30 mouse cellular contexts compared by ENCODE assay signal in genomic region chr12:58956624-58957023, GRCm38 (mm10). TPM values are rescaled to one million over a fixed set of nuclear protein-coding genes. Genes with fewer than 3 reads are reported as not detected.
DNase-seq lines count a peak whose midpoint lies in the region; ATAC-seq and TF ChIP-seq lines count a peak whose summit lies in the region.
"Had no signal": no experiment of that assay in that cellular context is flagged by ENCODE, and none has a peak within 500 bp of the region (broad histone marks: within the 10 kb centered on the region; RNA-seq: fewer than 3 reads in every experiment).

No protein-coding gene starts in this region.

- no peak overlapping the region for H3K4me2 ChIP-seq in hindbrain, embryonic 11.5 days (replicated peaks; ENCODE audit: low read depth, low read length)
- H3K4me2 ChIP-seq in lung, embryonic 14.5 days = no peak overlapping the region
- no peak overlapping the region for H3K4me2 ChIP-seq in neural tube, embryonic 14.5 days (ENCODE audit: low read depth, low read length)
- H3K4me2 ChIP-seq: heart, embryonic 11.5 days; hindbrain, embryonic 12.5 days; midbrain, embryonic 11.5 days; neural tube, embryonic 12.5 days had no signal

- H3K9me3 ChIP-seq in hindbrain, embryonic 11.5 days (ENCODE audit: control insufficient read depth, low read length) = no peaks in the 10 kb centered on the region
- H3K9me3 ChIP-seq in hindbrain, embryonic 10.5 days = no peaks in the 10 kb centered on the region
- no peaks in the 10 kb centered on the region for H3K9me3 ChIP-seq in lung, embryonic 14.5 days (ENCODE audit: low read depth, low read length)
- H3K9me3 ChIP-seq in neural tube, embryonic 14.5 days (ENCODE audit: control insufficient read depth, low read length) = no peaks in the 10 kb centered on the region
- H3K9me3 ChIP-seq: hindbrain, embryonic 12.5 days; neural tube, embryonic 12.5 days had no signal

- ATAC-seq in hindbrain, embryonic 11.5 days (ENCODE audit: low FRiP score) = 0 out of 2 replicates have a peak, but pooled peaks have one; percentile 38
- ATAC-seq in lung, embryonic 14.5 days (ENCODE audit: insufficient read depth) = peak; percentile 90
- ATAC-seq in neural tube, embryonic 14.5 days (ENCODE audit: low read depth) = peak; percentile 65; the same call in 1 of the 2 replicates
- ATAC-seq: CD4-positive, CD25-positive, alpha-beta regulatory T cell, adult 4 months; forebrain, embryonic 14.5 days; hindbrain, postnatal 0 days; midbrain, embryonic 16.5 days had no signal

- no peak overlapping the region for H3K9ac ChIP-seq in hindbrain, embryonic 11.5 days (ENCODE audit: low read depth, low read length)
- H3K9ac ChIP-seq in lung, embryonic 14.5 days = no peak overlapping the region
- H3K9ac ChIP-seq in neural tube, embryonic 14.5 days (replicated peaks; ENCODE audit: low read depth, low read length) = no peak overlapping the region
- H3K9ac ChIP-seq: hindbrain, embryonic 12.5 days; liver, embryonic 14.5 days; neural tube, embryonic 12.5 days had no signal

- no peak for TF ChIP-seq CTCF in lung, embryonic 14.5 days (IDR thresholded peaks at IDR 0.05; ENCODE audit: low read depth)

- no peak overlapping the region for H3K27ac ChIP-seq in hindbrain, embryonic 11.5 days (ENCODE audit: low read depth, low read length)
- H3K27ac ChIP-seq in hindbrain, embryonic 10.5 days = no peak overlapping the region
- H3K27ac ChIP-seq in lung, embryonic 14.5 days (ENCODE audit: low read depth) = no peak overlapping the region
- no peak overlapping the region for H3K27ac ChIP-seq in neural tube, embryonic 14.5 days (ENCODE audit: low read depth, low read length)
- H3K27ac ChIP-seq: hindbrain, embryonic 12.5 days; hindbrain, postnatal 0 days; liver, embryonic 14.5 days; neural tube, embryonic 12.5 days had no signal

- 88% methylated on average over 7 of the region's 7 CpGs for WGBS in hindbrain, embryonic 11.5 days
- 85% methylated on average over 7 of the region's 7 CpGs for WGBS in hindbrain, embryonic 10.5 days
- WGBS in lung, embryonic 14.5 days = 29% methylated on average over 7 of the region's 7 CpGs
- WGBS in neural tube, embryonic 14.5 days = 68% methylated on average over 7 of the region's 7 CpGs

- no peaks in the 10 kb centered on the region for H3K27me3 ChIP-seq in hindbrain, embryonic 11.5 days (ENCODE audit: control insufficient read depth, insufficient read depth, low read length)
- H3K27me3 ChIP-seq in hindbrain, embryonic 10.5 days (ENCODE audit: insufficient read depth, poor library complexity, severe bottlenecking) = no peaks in the 10 kb centered on the region
- no peaks in the 10 kb centered on the region for H3K27me3 ChIP-seq in lung, embryonic 14.5 days (ENCODE audit: insufficient read depth, low read length)
- H3K27me3 ChIP-seq in neural tube, embryonic 14.5 days (ENCODE audit: control insufficient read depth, insufficient read depth, low read length) = no peaks in the 10 kb centered on the region
- H3K27me3 ChIP-seq: hindbrain, embryonic 12.5 days; neural tube, embryonic 12.5 days had no signal

- no peak for DNase-seq in hindbrain, embryonic 11.5 days (ENCODE audit: low spot score)
- no peak for DNase-seq in hindbrain, embryonic 10.5 days (ENCODE audit: low spot score)
- DNase-seq in lung, embryonic 14.5 days = peak; percentile 59
- no peak for DNase-seq in lung, postnatal 36 days
- DNase-seq in neural tube, embryonic 10.5 days (ENCODE audit: extremely low spot score, low spot score) = no peak
- DNase-seq in testis, postnatal 10 days (ENCODE audit: low spot score) = no peak
- DNase-seq: adrenal gland, postnatal 14 days; cerebellum, adult 11 months; cerebellum, adult 9-10 months; cerebellum, postnatal 36 days; gastrocnemius, postnatal 25 days; heart, adult 11 months; kidney, adult 2 months; layer of hippocampus, adult 9-11 months; liver; lung, postnatal 10 days; retina, postnatal 1 day; right cerebral cortex, postnatal 14 days; thymus, adult 18-20 months; thymus, postnatal 36 days had no signal

- no peaks in the 10 kb centered on the region for H3K36me3 ChIP-seq in hindbrain, embryonic 11.5 days (ENCODE audit: control insufficient read depth, insufficient read depth, low read length)
- H3K36me3 ChIP-seq in hindbrain, embryonic 10.5 days = no peaks in the 10 kb centered on the region
- H3K36me3 ChIP-seq in lung, embryonic 14.5 days (ENCODE audit: insufficient read depth) = 0 out of 2 replicates have a peak, but pooled peaks cover 18% of the 10 kb centered on the region
- no peaks in the 10 kb centered on the region for H3K36me3 ChIP-seq in neural tube, embryonic 14.5 days (ENCODE audit: control insufficient read depth, insufficient read depth, low read length)

- no peaks in the 10 kb centered on the region for H3K4me1 ChIP-seq in hindbrain, embryonic 11.5 days (replicated peaks; ENCODE audit: control insufficient read depth, insufficient read depth, low read length)
- H3K4me1 ChIP-seq in hindbrain, embryonic 10.5 days (replicated peaks) = no peaks in the 10 kb centered on the region
- no peaks in the 10 kb centered on the region for H3K4me1 ChIP-seq in lung, embryonic 14.5 days (ENCODE audit: insufficient read depth)
- H3K4me1 ChIP-seq in neural tube, embryonic 14.5 days (ENCODE audit: control insufficient read depth, insufficient read depth, low read length) = no peaks in the 10 kb centered on the region
- H3K4me1 ChIP-seq: hindbrain, embryonic 12.5 days; neural tube, embryonic 12.5 days had no signal

- H3K4me3 ChIP-seq in hindbrain, embryonic 11.5 days (ENCODE audit: low read depth, low read length) = no peak overlapping the region
- H3K4me3 ChIP-seq in hindbrain, embryonic 10.5 days = no peak overlapping the region
- no peak overlapping the region for H3K4me3 ChIP-seq in lung, embryonic 14.5 days (ENCODE audit: low read depth, low read length)
- H3K4me3 ChIP-seq in neural tube, embryonic 14.5 days (ENCODE audit: low read depth, low read length) = no peak overlapping the region
- H3K4me3 ChIP-seq: hindbrain, embryonic 12.5 days; neural tube, embryonic 12.5 days had no signal

RNA-seq across cellular contexts. Expression of gene Sec23a, which starts 55.2 kb away (rescaled TPM):
- polyA plus RNA-seq in hindbrain, embryonic 11.5 days (2014; fragmentation: Nextera tagmentation; extraction: Ambion mirVana) = 91.5 and 106 TPM in 2 replicates
- polyA plus RNA-seq in hindbrain, embryonic 10.5 days (2016; fragmentation: Nextera tagmentation; extraction: Ambion mirVana) = 58.5 and 67.8 TPM in 2 replicates
- 73.0 and 79.5 TPM in 2 replicates for polyA plus RNA-seq in lung, embryonic 14.5 days (2014; fragmentation: Nextera tagmentation; extraction: Ambion mirVana)
- 127 and 139 TPM in 2 replicates for polyA plus RNA-seq in neural tube, embryonic 14.5 days (2014; fragmentation: Nextera tagmentation; extraction: Ambion mirVana)

RNA-seq across cellular contexts. Expression of gene Gemin2, which starts 56.6 kb away (rescaled TPM):
- 26.3 and 26.4 TPM in 2 replicates for polyA plus RNA-seq in hindbrain, embryonic 11.5 days (2014; fragmentation: Nextera tagmentation; extraction: Ambion mirVana)
- 28.7 and 38.0 TPM in 2 replicates for polyA plus RNA-seq in hindbrain, embryonic 10.5 days (2016; fragmentation: Nextera tagmentation; extraction: Ambion mirVana)
- polyA plus RNA-seq in lung, embryonic 14.5 days (2014; fragmentation: Nextera tagmentation; extraction: Ambion mirVana) = 27.4 and 27.7 TPM in 2 replicates
- 11.9 and 15.2 TPM in 2 replicates for polyA plus RNA-seq in neural tube, embryonic 14.5 days (2014; fragmentation: Nextera tagmentation; extraction: Ambion mirVana)

Comparison
In these comparisons a context has a peak if more than half of its experiments do, and no peak if none do; other contexts are left out.
1. ATAC-seq: peak in every context shown above with its lines; median percentile 90 in lung, embryonic 14.5 days; 65 in neural tube, embryonic 14.5 days; 38 in hindbrain, embryonic 11.5 days.